Mouse (Mus musculus) testis, postnatal 14 days (tissue): ENCODE measurements around the gene Rbmxl1.

Experiments
- DNase-seq: peaks from one replicate; pipeline ENCODE4 v3.0.0; 2021; ENCODE audit warnings: low spot score

Rbmxl1 gene

DNA sequence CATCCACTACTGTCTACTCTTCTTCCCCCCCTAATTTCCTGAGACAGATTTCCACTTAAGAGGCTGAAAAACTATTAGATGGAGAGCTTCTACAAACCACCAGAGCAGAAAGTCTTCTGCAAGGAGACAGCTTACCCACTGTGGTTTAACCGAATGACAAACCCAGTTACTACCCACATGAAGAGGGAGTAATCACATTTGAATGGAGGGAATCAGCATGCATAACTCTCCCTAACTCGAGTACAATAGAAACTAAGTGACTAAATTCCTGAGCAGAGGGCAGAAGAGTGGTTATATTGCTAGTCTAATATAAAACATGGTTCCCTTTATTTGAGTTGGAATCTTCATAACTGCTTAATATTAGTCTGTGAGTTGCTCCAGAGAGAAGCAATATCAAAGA is 15.7 kb downstream of the Rbmxl1 start:
- no peak for DNase-seq

GRCm38 (mm10) chr8:78489733-78490132 is 19.0 kb downstream of the Rbmxl1 start:
- DNase-seq = no peak

- no peak for DNase-seq
Measured at GRCm38 (mm10) chr8:78477051-78477829, 31.5 kb downstream of the Rbmxl1 start.

GRCm38 (mm10) chr8:78467889-78468288 is 40.8 kb downstream of the Rbmxl1 start:
- DNase-seq = no peak

- no peak for DNase-seq
Measured at GRCm38 (mm10) chr8:78463941-78464340, 44.8 kb downstream of the Rbmxl1 start.

- no peak for DNase-seq
Measured at GRCm38 (mm10) chr8:78456441-78456840, 52.3 kb downstream of the Rbmxl1 start.
